Mouse (Mus musculus) forebrain, embryonic 15.5 days (tissue): ENCODE results near the gene Soga1. TPM values are rescaled to one million over a fixed set of nuclear protein-coding genes. Genes with fewer than 3 reads are reported as not detected.

Experiments used
- ATAC-seq: fragments of 200-750 bp; cut with Nextera tagmentation; replicated peaks from 2 replicates; pipeline ENCODE4 v1.8.0; 2017; ENCODE audit warnings: mild to moderate bottlenecking, moderate TSS enrichment, moderate library complexity
- H3K27ac ChIP-seq: fragments of 300-500 bp; sonication (generic); replicated peaks from 2 replicates; pipeline ENCODE4 v1.5.1; 2015; ENCODE audit warnings: mild to moderate bottlenecking, inconsistent platforms
- H3K27me3 ChIP-seq: fragments of 300-500 bp; sonication (generic); 2 replicates; pipeline ENCODE4 v1.6.1; 2015; ENCODE audit warnings: inconsistent platforms
- H3K36me3 ChIP-seq: fragments of 300-500 bp; sonication (generic); 2 replicates; pipeline ENCODE4 v1.6.1; 2015; ENCODE audit warnings: mild to moderate bottlenecking, inconsistent platforms
- H3K4me1 ChIP-seq: fragments of 300-500 bp; sonication (generic); 2 replicates; pipeline ENCODE4 v1.6.1; 2015; ENCODE audit warnings: inconsistent platforms
- H3K4me2 ChIP-seq: fragments of 300-500 bp; sonication (generic); replicated peaks from 2 replicates; pipeline ENCODE4 v1.6.1; 2015; ENCODE audit warnings: mild to moderate bottlenecking, inconsistent platforms
- H3K4me3 ChIP-seq: fragments of 300-500 bp; sonication (generic); 2 replicates; pipeline ENCODE4 v1.5.1; 2015; ENCODE audit warnings: mild to moderate bottlenecking, inconsistent platforms
- H3K9ac ChIP-seq: fragments of 300-500 bp; sonication (generic); replicated peaks from 2 replicates; pipeline ENCODE4 v1.6.1; 2015; ENCODE audit warnings: mild to moderate bottlenecking, inconsistent platforms
- H3K9me3 ChIP-seq: fragments of 300-500 bp; sonication (generic); 2 replicates; pipeline ENCODE4 v1.6.1; 2016; ENCODE audit warnings: inconsistent platforms
- WGBS: fragments of 180-500 bp; shearing (Covaris S2); methylation state at CpG from one replicate; pipeline ENCODE4 v1.1.7; 2015; ENCODE audit warnings: mixed read lengths; 5-methylcytosine and 5-hydroxymethylcytosine counted together
- polyA plus RNA-seq: library from polyadenylated mRNA; unstranded; fragments of >200 nt; fragmentation: Nextera tagmentation; extraction: Ambion mirVana; gene quantifications from 2 replicates; pipeline ENCODE4 v1.2.1, GENCODE M21; 2015

The Soga1 gene
- 5.7 and 8.2 TPM in 2 replicates for polyA plus RNA-seq

GRCm38 (mm10) chr2:157078793-157079700 is at the start of gene Soga1:
Gene Soga1 (minus strand): TSS chr2:157079254.
- peak within 1 kb of the TSS; percentile 68 for H3K4me3 ChIP-seq
- peak within 1 kb of the TSS; percentile 92 for H3K4me2 ChIP-seq
- H3K9me3 ChIP-seq, result no peaks in the 10 kb centered on the region
- H3K36me3 ChIP-seq, result no peaks in the 10 kb centered on the region
- peaks cover 41% of the 10 kb centered on the region for H3K4me1 ChIP-seq
- H3K9ac ChIP-seq, result peak within 1 kb of the TSS; percentile 85
- peak; percentile 84 for ATAC-seq
- under 1% methylated on average over 118 of the region's 136 CpGs for WGBS
- no peaks in the 10 kb centered on the region for H3K27me3 ChIP-seq
- H3K27ac ChIP-seq, result peak within 1 kb of the TSS; percentile 99

DNA sequence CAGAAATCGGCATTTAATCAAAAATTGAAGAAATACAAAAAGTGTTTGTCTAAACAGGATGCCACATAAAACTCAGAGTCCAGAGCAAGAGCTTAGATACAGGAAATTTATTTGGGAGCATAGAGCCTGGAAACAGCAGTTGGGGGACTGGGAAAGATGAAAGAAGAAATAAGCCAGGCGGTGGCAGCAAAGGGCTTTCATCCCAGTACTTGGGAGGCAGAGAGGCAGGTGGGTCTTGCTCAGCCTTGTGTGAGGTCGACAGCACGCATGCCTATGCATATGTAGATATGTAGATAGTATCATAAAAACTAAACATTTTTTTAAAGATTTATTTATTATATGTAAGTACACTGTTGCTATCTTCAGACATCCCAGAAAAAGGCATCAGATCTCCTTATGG is 49.0 kb upstream of the Soga1 start:
- H3K4me3 ChIP-seq, result no peak overlapping the region
- no peak overlapping the region for H3K27ac ChIP-seq
- H3K4me1 ChIP-seq, result no peaks in the 10 kb centered on the region
- 71% methylated on average over 4 of the region's 4 CpGs for WGBS
- H3K9me3 ChIP-seq, result no peaks in the 10 kb centered on the region
- H3K9ac ChIP-seq, result no peak overlapping the region
- H3K4me2 ChIP-seq, result no peak overlapping the region
- no peaks in the 10 kb centered on the region for H3K27me3 ChIP-seq
- no peak for ATAC-seq
- no peaks in the 10 kb centered on the region for H3K36me3 ChIP-seq

GRCm38 (mm10) chr2:157127370-157127769 is 48.3 kb upstream of the Soga1 start:
- no peaks in the 10 kb centered on the region for H3K36me3 ChIP-seq
- no peak overlapping the region for H3K4me3 ChIP-seq
- no peaks in the 10 kb centered on the region for H3K9me3 ChIP-seq
- no peak overlapping the region for H3K4me2 ChIP-seq
- no peak for ATAC-seq
- H3K4me1 ChIP-seq, result no peaks in the 10 kb centered on the region
- no peak overlapping the region for H3K9ac ChIP-seq
- no peak overlapping the region for H3K27ac ChIP-seq
- 86% methylated on average over 3 of the region's 3 CpGs for WGBS
- H3K27me3 ChIP-seq, result no peaks in the 10 kb centered on the region

- no peaks in the 10 kb centered on the region for H3K9me3 ChIP-seq
- no peak overlapping the region for H3K9ac ChIP-seq
- no peak overlapping the region for H3K4me3 ChIP-seq
- H3K27ac ChIP-seq, result no peak overlapping the region
- H3K36me3 ChIP-seq, result peaks cover 3% of the 10 kb centered on the region; the same call in 1 of the 2 replicates
- no peak for ATAC-seq
- no peak overlapping the region for H3K4me2 ChIP-seq
- 91% methylated on average over 3 of the region's 3 CpGs for WGBS
- no peaks in the 10 kb centered on the region for H3K4me1 ChIP-seq
- no peaks in the 10 kb centered on the region for H3K27me3 ChIP-seq
These were observed 46.2 kb upstream of the Soga1 start for GRCm38 (mm10) chr2:157125246-157125645.

DNA sequence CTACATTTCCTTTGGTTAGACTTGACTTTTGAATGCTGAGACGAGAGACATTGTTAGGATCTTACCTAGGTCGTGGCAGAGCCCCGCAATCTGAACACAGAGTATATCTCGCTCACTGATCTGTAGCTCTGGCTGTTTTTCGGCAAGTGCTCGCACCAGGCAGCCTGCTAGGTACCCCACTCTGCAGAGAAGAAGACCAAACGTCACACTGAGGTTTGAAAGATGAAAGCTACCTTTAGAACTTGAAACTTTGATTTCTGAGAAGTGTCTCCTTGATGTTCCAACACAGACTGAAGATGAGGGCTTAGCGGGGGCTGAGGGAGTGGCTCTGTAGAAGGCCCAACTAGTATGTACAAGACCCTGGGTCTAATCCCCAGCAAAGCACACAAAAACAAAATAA is 42.7 kb upstream of the Soga1 start:
- H3K27ac ChIP-seq, result no peak overlapping the region
- no peak for ATAC-seq
- H3K9me3 ChIP-seq, result no peaks in the 10 kb centered on the region
- H3K36me3 ChIP-seq, result peaks cover 3% of the 10 kb centered on the region; the same call in 1 of the 2 replicates
- H3K27me3 ChIP-seq, result no peaks in the 10 kb centered on the region
- no peak overlapping the region for H3K4me2 ChIP-seq
- H3K9ac ChIP-seq, result no peak overlapping the region
- H3K4me1 ChIP-seq, result no peaks in the 10 kb centered on the region
- no peak overlapping the region for H3K4me3 ChIP-seq
- WGBS, result 94% methylated on average over 8 of the region's 8 CpGs

DNA sequence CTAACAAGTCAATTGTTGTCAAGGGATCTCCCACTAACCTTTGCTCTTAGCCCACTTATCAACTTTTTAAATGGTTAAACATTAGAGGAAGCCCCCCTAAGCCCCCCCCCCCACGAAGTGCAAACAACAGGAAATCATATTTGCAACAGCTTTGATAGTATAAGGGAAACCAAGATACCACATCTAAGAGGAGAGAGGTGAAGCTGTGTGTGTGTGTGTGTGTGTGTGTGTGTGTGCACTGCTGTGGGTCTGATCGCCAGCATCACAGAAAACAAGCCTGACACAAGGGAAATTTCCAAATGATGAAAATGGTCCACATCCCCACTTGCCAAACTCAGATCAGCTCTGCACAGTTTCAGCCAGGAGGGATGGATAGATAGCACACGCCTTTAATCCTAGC is 40.0 kb upstream of the Soga1 start:
- Histone ChIP-seq H3K4me2 (no peak overlapping the region), H3K9me3 (no peaks in the 10 kb centered on the region), H3K27ac (no peak overlapping the region), H3K4me1 (no peaks in the 10 kb centered on the region), H3K36me3 (peaks cover 6% of the 10 kb centered on the region; the same call in 1 of the 2 replicates), H3K27me3 (no peaks in the 10 kb centered on the region), H3K9ac (no peak overlapping the region), H3K4me3 (no peak overlapping the region)
- ATAC-seq, result no peak
- 78% methylated on average over 3 of the region's 3 CpGs for WGBS

- WGBS, result 90% methylated on average over 4 of the region's 4 CpGs
- ATAC-seq, result no peak
- Histone ChIP-seq H3K4me2 (no peak overlapping the region), H3K27ac (no peak overlapping the region), H3K4me3 (no peak overlapping the region), H3K4me1 (no peaks in the 10 kb centered on the region), H3K27me3 (no peaks in the 10 kb centered on the region), H3K9me3 (no peaks in the 10 kb centered on the region), H3K9ac (no peak overlapping the region), H3K36me3 (peaks cover 6% of the 10 kb centered on the region; the same call in 1 of the 2 replicates)
These were observed 39.5 kb upstream of the Soga1 start for GRCm38 (mm10) chr2:157118556-157118955.

DNA sequence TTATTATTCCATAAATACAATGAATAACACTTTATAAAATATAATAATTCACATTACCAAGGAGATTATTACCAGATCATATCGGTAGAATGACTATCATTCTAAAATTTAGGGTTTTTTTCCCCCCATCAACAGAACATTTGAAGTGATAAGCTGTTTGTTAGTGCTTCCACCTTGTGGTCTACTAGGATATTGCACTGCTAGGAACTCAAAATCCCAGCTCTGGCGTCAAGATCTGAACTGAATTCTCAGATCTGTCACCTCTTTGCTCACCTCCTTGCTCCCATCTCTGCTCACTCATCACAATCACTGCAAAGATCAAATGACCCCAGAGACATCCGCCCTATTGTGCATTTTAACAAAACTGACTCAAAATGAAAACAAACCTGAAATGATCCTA is 37.9 kb upstream of the Soga1 start:
- Histone ChIP-seq H3K27me3 (no peaks in the 10 kb centered on the region), H3K36me3 (peaks cover 11% of the 10 kb centered on the region; the same call in 1 of the 2 replicates), H3K9ac (no peak overlapping the region), H3K4me3 (no peak overlapping the region), H3K9me3 (no peaks in the 10 kb centered on the region), H3K4me1 (no peaks in the 10 kb centered on the region), H3K27ac (no peak overlapping the region), H3K4me2 (no peak overlapping the region)
- WGBS, result 31% methylated on average over 3 of the region's 3 CpGs
- no peak for ATAC-seq

DNA sequence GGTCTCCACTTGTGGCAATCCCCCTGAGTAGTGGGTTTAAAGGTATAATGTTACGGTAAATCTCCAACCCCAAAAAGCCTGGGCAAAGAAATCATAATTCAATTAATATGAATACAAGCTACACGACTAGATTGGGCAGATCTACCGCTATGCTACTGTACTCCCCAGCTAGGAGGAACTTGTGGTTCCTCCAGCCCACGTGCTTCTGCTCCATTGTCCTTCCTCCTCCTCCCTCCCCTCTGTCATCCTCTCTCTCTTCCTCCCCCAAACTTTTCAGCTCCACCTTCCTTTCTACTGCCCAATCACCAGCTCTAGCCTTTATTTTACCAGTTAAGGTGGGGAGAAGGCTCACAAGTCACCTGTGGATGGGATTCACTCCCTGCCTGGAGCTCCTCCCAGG is 29.2 kb upstream of the Soga1 start:
- Histone ChIP-seq H3K4me1 (no peaks in the 10 kb centered on the region), H3K27me3 (no peaks in the 10 kb centered on the region), H3K4me2 (no peak overlapping the region), H3K27ac (no peak overlapping the region), H3K9me3 (no peaks in the 10 kb centered on the region), H3K4me3 (no peak overlapping the region), H3K9ac (no peak overlapping the region), H3K36me3 (peaks cover 11% of the 10 kb centered on the region; the same call in 1 of the 2 replicates)
- no peak for ATAC-seq
- WGBS, result 89% methylated on average over 4 of the region's 4 CpGs

- no peak for ATAC-seq
- Histone ChIP-seq H3K4me3 (no peak overlapping the region), H3K9me3 (no peaks in the 10 kb centered on the region), H3K9ac (no peak overlapping the region), H3K27me3 (no peaks in the 10 kb centered on the region), H3K4me1 (no peaks in the 10 kb centered on the region), H3K36me3 (0 out of 2 replicates have a peak, but pooled peaks cover 6% of the 10 kb centered on the region), H3K27ac (no peak overlapping the region), H3K4me2 (no peak overlapping the region)
- 91% methylated on average over 8 of the region's 8 CpGs for WGBS
These were observed 25.4 kb upstream of the Soga1 start for GRCm38 (mm10) chr2:157104454-157104853.

GRCm38 (mm10) chr2:157102256-157102655 is 23.2 kb upstream of the Soga1 start:
- 44% methylated on average over 2 of the region's 2 CpGs for WGBS
- no peaks in the 10 kb centered on the region for H3K27me3 ChIP-seq
- no peaks in the 10 kb centered on the region for H3K4me1 ChIP-seq
- ATAC-seq, result no peak
- no peak overlapping the region for H3K9ac ChIP-seq
- H3K4me2 ChIP-seq, result no peak overlapping the region
- no peak overlapping the region for H3K27ac ChIP-seq
- no peaks in the 10 kb centered on the region for H3K36me3 ChIP-seq
- no peaks in the 10 kb centered on the region for H3K9me3 ChIP-seq
- no peak overlapping the region for H3K4me3 ChIP-seq

- Histone ChIP-seq H3K4me3 (no peak overlapping the region), H3K4me1 (no peaks in the 10 kb centered on the region), H3K9ac (no peak overlapping the region), H3K36me3 (no peaks in the 10 kb centered on the region), H3K4me2 (no peak overlapping the region), H3K27ac (no peak overlapping the region), H3K9me3 (no peaks in the 10 kb centered on the region), H3K27me3 (no peaks in the 10 kb centered on the region)
- no peak for ATAC-seq
- WGBS, result 97% methylated on average over 9 of the region's 9 CpGs
These were observed 22.6 kb upstream of the Soga1 start for GRCm38 (mm10) chr2:157101650-157102049.

- no peak for ATAC-seq
- WGBS, result 93% methylated on average over 12 of the region's 12 CpGs
- H3K27me3 ChIP-seq, result no peaks in the 10 kb centered on the region
- no peak overlapping the region for H3K9ac ChIP-seq
- H3K4me3 ChIP-seq, result no peak overlapping the region
- H3K27ac ChIP-seq, result no peak overlapping the region
- no peak overlapping the region for H3K4me2 ChIP-seq
- H3K4me1 ChIP-seq, result no peaks in the 10 kb centered on the region
- H3K9me3 ChIP-seq, result no peaks in the 10 kb centered on the region
- no peaks in the 10 kb centered on the region for H3K36me3 ChIP-seq
These were observed 21.2 kb upstream of the Soga1 start for GRCm38 (mm10) chr2:157100319-157100605.
